Mouse (Mus musculus): ENCODE data around the gene Akap6. TPM values are rescaled to one million over a fixed set of nuclear protein-coding genes. Genes with fewer than 3 reads are reported as not detected.

Gene Akap6
- polyA plus RNA-seq, 1 experiment from 2014 or later = 2.0 TPM

GRCm38 (mm10) chr12:53168189-53169003 lies 469.2 kb downstream of the Akap6 start:
- Histone ChIP-seq H3K9me3 (replicated peaks; ENCODE audit: control insufficient read depth, low read length) (no peaks in the 10 kb centered on the region), H3K4me3 (replicated peaks; ENCODE audit: low read length) (no peak overlapping the region), H3K9ac (ENCODE audit: low read length) (no peak overlapping the region), H3K4me2 (ENCODE audit: low read depth, low read length) (no peak overlapping the region), H3K36me3 (ENCODE audit: control insufficient read depth, insufficient read depth, low read length) (no peaks in the 10 kb centered on the region), H3K4me1 (ENCODE audit: control insufficient read depth, insufficient read depth, low read length) (no peaks in the 10 kb centered on the region), H3K27ac (ENCODE audit: low read length) (no peak overlapping the region), H3K27me3 (ENCODE audit: control insufficient read depth, insufficient read depth, low read length) (no peaks in the 10 kb centered on the region)
- no peak for ATAC-seq (ENCODE audit: insufficient read depth, low FRiP score)
- 85% methylated on average over 8 of the region's 8 CpGs for WGBS

DNA sequence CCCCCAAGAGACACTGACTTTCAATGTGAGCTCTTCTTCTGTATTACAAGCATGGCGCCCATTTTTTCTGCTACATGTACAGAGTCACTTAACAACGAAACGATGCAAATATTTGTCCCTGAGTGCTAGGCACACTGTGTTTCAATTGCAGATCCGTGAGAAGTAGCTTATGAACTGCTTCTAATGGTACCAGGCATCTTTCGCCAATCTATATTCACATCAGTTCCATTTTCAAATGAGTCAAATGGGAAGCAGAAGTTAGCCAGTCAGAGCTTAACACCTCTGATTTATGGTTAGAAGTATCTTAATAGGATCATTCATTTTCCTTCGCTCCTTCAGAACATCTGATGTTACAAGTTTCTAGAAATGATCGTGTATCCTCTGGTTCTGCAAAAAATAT lies 492.3 kb downstream of the Akap6 start:
- Histone ChIP-seq H3K4me2 (ENCODE audit: low read depth, low read length) (no peak overlapping the region), H3K27me3 (ENCODE audit: control insufficient read depth, insufficient read depth, low read length) (no peaks in the 10 kb centered on the region), H3K36me3 (ENCODE audit: control insufficient read depth, insufficient read depth, low read length) (no peaks in the 10 kb centered on the region), H3K9ac (ENCODE audit: low read length) (no peak overlapping the region), H3K4me1 (ENCODE audit: control insufficient read depth, insufficient read depth, low read length) (no peaks in the 10 kb centered on the region), H3K4me3 (replicated peaks; ENCODE audit: low read length) (no peak overlapping the region), H3K27ac (ENCODE audit: low read length) (no peak overlapping the region), H3K9me3 (replicated peaks; ENCODE audit: control insufficient read depth, low read length) (no peaks in the 10 kb centered on the region)
- ATAC-seq (ENCODE audit: insufficient read depth, low FRiP score) = no peak
- 85% methylated on average over 7 of the region's 7 CpGs for WGBS

DNA sequence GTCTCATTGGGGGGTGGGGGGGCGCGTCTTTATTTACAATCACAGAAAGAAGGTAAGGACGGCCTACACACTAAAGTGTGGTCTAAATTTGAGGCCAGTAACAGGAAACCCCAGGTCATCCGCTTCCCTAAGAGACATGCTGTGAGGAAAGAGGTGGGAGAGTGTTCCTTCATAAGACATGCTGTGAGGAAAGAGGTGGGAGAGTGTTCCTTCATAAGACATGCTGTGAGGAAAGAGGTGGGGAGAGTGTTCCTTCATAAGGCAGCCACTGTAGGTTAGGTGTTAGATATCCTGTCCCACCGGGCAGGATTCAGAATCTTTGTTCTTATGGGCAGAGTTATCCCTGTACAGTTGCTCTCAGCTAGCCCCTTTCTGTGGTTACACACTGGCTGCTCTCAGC lies 494.5 kb downstream of the Akap6 start:
- Histone ChIP-seq H3K4me3 (replicated peaks; ENCODE audit: low read length) (no peak overlapping the region), H3K9ac (ENCODE audit: low read length) (no peak overlapping the region), H3K36me3 (ENCODE audit: control insufficient read depth, insufficient read depth, low read length) (no peaks in the 10 kb centered on the region), H3K4me1 (ENCODE audit: control insufficient read depth, insufficient read depth, low read length) (no peaks in the 10 kb centered on the region), H3K4me2 (ENCODE audit: low read depth, low read length) (no peak overlapping the region), H3K27me3 (ENCODE audit: control insufficient read depth, insufficient read depth, low read length) (no peaks in the 10 kb centered on the region), H3K9me3 (replicated peaks; ENCODE audit: control insufficient read depth, low read length) (no peaks in the 10 kb centered on the region), H3K27ac (ENCODE audit: low read length) (no peak overlapping the region)
- no peak for ATAC-seq (ENCODE audit: insufficient read depth, low FRiP score)
- 83% methylated on average over 5 of the region's 5 CpGs for WGBS

Other genes starting within 250 kb of the Akap6 start
- 39.1 and 43.0 TPM in 2 replicates for gene Arhgap5, start 195.4 kb upstream of the Akap6 start, polyA plus RNA-seq (2015; fragmentation: Nextera tagmentation; extraction: Ambion mirVana)